Mouse (Mus musculus) cerebellum, adult 9-10 months (tissue): ENCODE data around the gene Auts2.

ENCODE experiments used
- DNase-seq: peaks from one replicate; pipeline ENCODE4 v3.0.0; 2022

The Auts2 gene

DNA sequence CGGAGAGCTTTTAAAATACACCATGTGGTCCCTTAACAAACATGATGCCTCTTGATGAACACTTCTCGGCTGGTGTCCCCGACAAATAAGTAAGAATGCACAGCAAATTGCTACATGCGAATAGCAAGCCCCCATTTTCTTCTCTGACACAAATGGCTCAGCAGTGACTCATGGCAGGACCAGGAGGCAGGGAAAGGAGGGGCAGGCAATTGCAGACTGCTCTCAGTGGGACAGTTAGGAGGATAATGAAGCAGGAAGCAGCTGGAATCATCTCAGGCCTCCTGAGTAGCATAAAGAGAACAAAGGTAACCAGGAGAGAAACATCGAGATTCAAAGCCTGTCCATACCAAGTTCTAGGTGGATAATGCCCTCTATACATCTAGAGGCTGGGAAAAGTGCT, 228.8 kb downstream of the Auts2 start:
- no peak for DNase-seq

DNA sequence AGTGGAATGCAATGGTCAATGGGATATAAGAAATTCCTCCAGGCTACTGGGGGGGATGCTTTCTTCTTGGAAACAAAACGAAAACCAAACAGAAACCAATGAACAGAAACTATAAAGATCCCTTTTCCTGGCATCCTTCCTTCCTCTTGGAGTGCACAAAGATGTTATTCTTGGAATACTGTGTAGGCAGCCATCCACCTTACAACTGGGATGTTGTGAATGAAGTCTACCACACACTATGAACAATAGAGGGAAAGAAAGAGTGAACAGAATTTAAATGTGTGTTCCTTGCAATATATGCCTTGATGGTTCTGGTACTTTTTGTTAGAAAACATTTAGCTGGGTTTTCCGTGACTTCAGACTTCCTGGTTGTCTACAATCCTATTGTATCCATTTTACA, 236.1 kb downstream of the Auts2 start:
- DNase-seq: no peak

DNA sequence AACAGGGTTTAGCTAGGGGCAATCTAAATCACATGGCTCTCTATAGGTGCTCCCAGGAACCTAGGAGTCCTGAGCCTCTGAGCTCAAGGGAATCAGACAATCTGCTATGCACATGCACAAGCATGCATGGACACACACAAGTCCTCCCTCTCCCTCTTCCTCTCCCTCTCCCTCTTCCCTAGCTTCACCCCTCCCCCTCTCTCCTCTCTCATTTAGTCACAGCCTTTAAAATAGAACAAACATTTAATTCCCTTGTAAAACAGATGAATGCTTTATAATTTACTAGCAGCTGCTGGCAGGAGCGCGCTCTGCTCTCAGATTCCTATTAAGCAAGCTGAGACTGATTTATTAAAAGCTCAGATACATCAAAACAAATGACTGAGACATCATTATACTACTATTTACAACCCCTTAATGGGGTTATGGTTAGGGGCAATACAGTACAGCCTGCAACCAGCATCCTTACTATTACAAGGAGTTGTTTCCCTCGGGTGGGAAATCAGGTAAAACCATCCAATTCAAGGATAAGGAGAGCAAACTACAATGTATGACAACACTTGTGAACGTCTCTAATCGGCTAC, 237.7 kb downstream of the Auts2 start:
- no peak for DNase-seq

DNA sequence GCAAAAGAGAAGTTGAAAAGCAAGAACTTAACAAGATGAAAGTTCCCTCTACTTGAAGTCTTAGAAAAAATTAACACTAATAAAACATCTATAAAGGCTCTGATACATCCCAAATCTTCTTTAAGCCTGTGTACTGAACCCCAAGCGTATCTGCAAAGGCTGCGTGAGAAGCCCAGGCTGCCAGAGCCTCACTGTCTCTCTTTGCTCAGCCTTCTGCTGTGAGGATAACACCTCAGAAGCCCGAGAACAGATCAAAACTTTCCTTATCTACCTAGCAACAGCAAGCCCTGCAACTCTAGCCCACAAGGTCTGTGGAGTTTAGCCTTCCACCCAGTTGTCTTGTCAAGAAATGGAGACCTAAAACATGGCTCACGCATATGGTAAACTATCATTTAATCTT, 240.4 kb downstream of the Auts2 start:
- DNase-seq: no peak

DNA sequence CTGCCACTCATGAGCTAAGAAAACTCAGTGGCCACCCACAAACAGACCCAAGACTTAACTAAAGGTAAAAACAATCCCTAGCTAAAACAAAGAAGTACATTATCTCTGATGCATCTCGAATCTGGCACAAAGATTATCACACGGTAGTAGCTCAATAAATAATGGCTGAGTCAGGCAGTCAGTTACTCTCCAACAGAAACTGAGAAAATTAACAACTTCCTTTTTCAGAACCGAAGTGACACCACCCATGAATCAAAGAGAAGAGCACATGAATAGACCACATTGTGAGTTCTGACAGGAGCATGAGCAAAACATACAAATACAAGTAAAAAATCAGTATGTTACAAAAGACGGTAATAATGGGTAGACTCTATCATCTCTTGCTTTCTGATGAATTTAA, 242.3 kb downstream of the Auts2 start:
- DNase-seq: no peak

DNA sequence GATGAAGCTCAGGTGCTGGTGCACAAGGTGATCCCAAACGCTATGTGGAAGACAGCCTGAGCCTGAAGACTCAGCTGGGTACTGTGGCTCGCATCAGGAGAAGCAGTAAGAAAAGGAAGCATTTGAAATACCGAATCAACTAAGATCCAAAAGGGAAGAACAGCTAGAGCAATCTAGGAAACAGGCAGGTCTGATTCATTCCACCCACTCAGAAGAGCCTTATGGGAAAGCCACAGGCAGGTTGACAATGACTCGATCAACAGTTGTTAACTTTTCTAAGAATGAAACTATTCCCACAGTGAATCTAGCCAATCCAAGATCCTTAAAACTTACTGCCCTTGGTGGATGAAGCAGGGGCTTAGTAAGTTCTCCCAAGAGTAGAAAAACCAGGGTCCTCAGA, 243.4 kb downstream of the Auts2 start:
- DNase-seq: no peak

DNA sequence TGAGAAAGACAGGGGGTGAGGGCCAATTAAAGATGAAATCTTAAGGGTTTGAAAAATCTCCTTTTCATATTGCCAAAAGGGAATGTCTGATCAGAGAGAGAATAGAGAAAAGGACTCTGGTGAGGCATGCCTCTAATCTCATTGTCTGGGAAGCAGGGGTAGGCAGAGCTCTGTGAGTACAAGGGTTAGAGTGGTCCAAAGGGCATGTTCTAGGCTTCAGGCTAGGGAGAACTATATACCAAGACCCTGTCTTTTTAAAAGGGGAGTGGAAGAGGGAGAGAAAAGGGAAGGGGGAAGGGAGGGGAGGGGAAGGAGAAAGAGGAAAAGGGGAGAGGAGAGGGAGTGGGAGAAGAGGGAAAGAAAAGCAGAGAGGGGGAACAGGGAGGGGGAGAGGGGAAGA, 244.1 kb downstream of the Auts2 start:
- DNase-seq: no peak

DNA sequence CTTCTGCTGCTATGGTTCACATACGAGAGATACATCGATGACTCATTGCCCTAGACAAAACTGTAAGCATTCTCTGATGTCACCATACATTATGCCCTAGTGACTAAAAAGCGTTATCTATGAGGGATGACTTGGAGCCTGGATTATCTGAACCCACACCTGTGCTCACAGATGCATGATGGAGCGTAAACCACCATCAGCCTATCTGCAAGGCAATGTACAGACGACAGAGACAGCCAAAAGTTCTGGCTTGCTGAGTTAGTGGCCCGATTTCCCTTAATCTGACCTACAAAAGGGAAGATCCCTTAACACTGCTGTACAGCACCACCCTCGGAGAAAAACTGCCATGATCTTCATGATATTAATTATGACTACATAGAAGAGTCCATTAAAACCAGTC, 245.8 kb downstream of the Auts2 start:
- DNase-seq: no peak

DNA sequence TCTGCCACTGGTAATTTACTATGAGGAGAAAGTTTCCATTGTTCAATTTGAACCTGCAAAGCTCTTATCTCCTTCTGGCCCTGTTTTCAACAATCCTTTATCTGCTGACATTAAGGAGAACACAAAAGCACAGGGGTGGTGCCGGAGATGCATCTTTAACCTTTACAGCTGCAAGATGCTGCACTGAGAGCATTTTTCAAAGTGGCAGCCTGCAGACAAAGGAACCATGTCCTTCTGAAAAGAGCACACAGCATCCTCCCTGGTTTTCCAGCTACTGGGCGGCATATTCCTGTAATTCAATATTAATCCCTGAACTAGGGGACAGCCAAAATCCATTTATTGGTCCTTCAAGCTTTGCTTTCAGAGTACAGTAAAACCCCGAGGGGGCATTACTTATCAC, 248.7 kb downstream of the Auts2 start:
- no peak for DNase-seq

DNA sequence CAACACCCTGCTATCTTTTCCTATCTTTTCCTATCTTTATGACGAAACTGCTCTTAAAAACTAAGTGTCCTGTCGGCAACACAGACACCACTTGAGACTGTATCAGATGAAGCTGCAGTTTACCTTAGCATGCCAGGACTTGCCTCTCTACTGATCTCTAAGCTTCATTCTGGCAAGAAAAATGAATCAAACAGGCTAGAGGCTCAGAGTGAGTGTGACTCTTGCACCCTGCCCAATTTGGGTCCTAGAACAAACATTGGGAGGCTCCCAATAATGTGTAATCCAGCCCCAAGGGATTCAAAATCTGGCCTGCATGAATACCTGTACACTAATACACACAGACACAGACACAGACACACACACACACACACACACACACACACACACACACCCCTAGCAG, 250.2 kb downstream of the Auts2 start:
- no peak for DNase-seq

DNA sequence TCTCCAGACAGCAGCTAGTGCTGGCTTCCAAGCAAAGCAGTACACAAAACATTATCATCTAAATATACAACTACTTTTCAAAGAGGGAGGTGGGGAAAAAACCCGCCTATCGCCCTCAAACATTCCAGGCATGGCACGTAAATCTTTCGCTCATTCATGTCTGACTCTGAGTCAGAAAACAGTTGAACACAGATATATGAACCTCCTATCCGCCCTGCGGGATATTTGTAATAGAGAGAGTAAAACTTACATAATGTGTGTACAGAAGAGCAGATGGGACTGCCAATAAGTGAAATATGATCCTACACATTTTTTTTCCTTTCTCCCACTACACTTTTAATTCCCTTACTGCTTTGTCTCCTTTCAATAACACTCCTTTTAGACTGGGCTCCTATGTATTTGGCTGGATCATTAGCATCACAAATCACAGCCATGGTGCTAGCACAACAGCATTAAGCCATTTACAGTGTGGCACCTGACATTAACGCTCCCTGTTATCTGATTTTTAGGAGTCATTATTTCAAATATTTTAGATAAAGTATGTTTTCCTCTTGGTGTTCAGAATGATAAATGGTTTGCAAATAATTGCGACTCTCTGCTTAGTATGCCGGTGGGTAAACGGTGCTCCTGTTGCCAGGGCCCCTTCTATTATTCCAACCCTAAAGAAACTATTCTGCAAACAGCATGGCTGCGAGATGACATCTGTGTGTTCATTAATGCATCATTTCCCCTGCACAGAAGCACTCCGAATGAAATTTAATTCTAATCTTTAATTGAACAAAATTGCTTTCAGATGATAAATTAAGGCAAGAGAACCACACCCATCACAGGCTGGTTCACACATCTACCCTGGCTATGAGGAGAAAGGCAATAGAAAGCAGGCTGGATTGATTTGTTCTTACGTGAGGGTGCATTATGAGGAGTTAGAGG, 252.3 kb downstream of the Auts2 start:
- DNase-seq: no peak

DNA sequence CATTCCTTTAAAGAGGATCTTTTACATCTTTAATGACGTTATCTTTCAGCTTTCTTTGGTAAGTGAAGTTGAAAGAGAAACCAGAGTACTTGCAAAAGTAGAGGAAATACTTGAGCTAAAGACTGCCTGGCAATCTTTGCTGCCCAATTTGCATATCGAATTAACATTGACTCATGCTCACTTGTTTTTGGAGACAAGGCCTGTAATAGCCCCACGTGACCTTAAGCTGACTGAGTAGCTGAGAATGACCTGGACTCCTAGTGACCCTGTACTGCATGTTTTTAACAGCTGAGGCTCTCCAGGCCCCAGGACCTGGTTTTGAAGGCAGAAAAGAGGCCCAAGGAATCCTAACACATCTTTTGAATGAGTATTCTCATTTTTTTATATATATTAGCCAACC, 259.4 kb downstream of the Auts2 start:
- no peak for DNase-seq

DNA sequence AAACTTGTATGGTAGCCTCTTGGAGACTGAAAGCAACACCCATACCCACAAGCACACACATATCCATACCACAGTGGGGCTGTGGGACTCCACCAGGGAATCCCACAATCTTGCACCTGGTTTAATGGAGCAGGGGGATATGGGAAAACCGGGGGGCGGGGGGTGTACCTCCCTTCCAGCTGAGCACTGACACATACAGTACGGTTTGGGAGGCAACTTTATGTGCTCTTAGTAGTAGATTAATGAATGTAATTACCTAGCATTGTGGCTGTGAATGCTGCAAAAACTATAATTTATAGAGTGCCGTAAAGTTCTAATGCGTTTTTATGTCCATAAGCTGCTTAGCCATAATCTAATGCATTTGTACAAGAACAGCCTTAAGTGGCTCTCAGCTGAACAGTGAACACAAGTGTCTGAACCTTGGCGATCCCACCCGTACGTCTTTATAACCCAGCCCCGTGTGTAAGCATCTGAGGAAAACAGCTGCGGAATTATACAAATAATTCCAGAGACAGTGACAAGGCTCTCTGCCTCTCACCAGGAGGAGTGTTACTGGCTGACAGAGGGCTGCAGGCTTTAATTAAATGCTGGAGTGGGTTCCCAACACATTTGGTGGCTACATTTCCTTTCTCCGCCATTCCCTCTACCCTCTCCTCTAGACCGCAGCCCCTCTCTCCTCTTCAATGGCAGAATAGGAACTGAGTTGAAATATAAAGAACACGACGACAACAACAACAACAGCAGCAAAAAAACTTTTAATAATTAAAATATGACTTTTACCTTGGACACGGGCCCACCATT, 268.8 kb downstream of the Auts2 start:
- no peak for DNase-seq

DNA sequence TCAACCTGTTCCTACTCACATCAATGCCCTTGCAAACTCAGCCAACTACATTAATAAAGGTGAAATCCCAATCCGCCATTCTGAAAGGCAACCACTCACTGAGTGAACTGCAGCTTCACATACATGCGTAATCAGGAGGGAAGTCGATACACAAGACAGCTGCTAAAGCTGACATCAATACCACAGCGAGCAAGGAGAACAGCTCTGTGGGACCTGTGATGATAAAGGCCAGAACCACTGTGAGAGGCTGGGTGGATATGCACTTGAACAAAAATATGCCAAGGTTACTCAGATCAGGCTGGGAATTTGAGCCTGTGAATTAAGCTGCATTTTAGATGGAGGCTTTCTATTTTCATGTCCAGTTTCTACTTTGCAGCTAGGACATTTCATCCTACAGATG, 271.0 kb downstream of the Auts2 start:
- DNase-seq: no peak

DNA sequence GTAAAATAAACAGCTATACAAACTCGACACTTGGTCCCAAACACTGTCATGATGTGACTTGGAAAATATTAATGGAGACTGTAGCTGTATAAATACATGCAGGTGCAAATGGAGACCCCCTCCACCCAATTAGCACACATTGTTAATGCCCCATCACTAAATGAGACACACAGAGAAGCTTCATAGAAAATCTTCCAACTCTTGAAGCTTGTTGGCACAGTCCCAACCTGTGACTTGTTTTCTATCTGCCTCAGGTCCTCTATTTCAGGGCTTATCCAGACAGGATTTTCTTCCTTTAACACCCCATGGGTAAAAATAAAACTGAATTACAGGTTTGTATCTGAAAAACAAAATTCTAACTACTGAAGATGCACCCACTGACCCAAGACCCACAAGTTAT, 272.2 kb downstream of the Auts2 start:
- no peak for DNase-seq

DNA sequence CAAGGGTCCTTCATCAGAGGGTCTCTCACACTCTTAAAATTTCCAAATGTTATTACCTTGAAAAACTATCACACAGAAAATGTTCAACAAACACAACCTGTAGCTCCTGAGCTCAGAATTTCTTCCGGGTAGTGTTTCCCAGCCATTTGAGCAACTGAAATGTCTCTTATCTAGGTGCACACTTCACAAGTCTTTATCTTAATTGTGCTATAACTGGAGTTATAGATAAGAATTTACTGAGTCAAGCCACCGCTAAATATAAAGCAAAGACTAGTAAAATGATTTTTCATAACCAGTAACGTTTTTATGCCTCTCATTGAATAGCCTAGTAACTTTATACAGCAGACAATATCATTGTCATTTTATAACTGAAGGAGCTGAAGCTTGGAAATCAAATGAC, 273.1 kb downstream of the Auts2 start:
- no peak for DNase-seq

DNA sequence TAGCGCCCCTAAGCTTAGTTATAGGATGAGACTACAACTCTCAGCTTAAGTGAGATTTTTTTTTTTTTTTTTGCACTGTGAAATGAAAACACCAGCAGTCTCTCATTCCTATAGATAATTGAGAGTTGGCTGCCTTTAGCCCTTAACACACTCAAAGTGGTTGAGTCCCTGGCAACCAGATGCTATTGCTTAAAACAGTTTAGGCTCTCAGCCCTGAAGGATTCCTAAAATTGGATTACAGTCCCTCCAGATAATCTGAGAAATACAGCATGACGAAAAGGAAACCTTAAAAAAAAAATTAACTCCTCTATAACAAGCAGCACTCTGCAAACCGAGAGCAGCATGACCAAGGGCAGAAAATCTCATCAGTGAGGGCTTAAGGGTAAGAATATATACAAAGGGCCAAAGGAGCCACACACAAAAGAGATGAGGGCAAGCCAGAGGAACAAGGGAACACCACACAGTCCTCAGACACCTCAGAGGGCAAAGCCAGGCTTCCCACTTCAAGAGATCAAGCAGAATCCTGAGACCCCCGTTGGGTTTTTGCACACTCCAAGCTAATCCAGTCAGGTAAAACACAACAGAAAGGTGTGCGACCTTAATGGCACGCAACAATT, 274.7 kb downstream of the Auts2 start:
- no peak for DNase-seq

DNA sequence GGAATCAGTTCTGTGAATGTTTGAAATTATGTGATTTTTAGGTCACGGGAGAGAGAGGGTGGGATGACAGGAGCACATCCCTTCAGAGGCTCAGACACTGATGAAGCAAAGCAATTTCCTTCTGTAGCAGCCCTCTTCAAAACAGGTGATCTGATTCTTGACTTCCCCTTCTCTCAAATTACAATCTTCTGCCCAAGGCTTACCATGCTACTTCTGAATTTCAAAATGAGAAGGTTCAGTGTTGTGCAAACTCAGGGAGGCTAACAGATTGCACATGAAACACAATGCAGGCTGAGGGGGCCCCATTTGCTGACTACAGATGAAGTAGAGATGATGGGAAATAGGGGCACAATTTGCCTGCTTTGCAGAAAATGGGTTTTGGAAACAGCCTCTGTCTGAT, 278.1 kb downstream of the Auts2 start:
- DNase-seq: no peak

DNA sequence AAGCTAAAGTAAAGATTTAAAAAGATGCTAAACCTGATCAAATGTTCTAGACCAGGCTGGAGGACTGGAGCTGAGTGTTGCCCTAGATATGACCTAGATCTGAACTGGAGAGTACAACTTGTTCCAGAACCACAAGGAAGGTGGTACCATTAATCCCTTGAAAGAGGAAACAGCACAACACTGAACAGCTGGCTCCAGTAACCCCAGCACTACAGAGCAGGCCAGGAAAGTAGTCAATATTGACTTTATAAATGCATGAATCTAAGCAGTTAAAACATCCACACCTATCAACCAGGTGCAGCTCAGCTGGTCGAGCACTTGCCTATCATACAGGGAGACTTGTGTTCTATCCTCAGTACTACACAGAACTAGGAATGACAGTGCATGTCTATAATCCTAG, 281.4 kb downstream of the Auts2 start:
- no peak for DNase-seq

DNA sequence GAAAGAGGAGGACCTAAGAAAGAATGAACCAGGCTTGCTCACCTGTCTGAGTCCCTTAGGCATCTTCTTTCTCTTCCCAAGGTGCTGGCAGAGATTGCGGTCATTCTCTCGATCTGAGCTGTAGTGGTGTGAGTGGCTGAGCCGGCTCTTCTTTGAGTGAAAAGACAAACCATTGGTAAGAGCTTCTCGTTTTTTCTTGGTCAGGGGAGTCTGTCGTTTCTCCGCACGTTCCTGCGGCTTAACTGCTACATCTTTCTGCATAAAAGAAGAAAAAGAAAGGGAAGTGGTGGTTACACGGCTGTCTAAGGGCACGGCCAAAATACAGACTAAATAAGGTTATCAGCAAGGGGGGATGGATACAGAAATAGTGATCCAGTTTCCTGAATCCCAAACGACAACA, 284.3 kb downstream of the Auts2 start:
- no peak for DNase-seq

DNA sequence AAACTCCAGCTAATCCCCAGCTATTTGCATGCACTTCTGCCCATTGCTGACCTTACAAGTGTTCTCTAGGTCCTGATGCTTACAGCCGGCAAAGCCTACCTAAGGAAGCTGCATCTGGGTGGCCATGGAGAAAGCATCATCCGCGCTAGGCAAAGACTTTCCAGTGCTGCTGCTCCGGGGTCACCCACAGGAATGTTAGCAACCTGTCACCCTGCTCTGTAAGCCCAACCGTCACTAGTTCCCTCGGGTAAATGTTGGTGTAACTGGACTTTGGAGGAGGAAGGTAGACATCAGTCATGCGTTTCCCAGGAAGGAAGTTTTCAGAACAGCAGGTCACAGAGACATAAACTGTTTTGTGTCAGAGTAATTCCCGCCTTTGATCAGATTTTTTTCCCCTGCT, 287.6 kb downstream of the Auts2 start:
- DNase-seq: no peak

DNA sequence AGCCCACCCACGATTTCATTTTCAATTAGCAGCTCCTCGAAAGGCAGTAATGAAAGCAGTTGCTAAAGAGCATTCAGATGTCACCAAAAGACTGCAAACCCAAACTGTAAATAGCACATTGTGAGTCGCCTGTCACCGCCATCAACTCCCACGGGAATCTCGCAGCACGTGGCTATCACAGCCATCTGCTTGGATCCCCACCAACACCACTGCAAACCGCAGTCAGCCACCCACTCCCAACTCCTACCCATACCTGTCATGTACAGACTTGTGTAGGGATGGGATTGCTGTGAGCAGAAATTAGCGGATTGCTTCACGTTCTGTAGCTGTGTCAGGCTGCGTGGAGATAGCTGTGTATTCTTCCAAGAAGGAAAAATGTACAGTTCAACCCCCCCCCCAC, 293.6 kb downstream of the Auts2 start:
- DNase-seq: no peak

DNA sequence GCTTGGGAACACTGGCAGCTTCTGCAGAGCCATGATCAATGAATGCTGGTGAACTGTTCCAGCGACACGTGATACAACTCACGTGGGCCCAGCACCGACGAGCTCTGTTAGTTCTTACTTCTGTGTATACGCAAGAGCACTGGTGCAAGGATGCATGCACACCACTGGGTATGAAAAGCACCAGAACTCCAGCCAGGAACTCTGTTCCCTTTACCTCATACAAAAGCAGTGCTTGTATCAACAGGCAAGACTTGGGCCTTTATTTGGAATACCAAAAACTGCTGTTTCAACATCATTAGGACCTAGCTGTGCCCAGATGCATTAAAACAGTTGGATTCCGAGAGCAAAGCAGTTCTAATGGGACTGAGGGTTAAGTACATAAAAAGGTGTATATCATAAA, 295.1 kb downstream of the Auts2 start:
- no peak for DNase-seq

DNA sequence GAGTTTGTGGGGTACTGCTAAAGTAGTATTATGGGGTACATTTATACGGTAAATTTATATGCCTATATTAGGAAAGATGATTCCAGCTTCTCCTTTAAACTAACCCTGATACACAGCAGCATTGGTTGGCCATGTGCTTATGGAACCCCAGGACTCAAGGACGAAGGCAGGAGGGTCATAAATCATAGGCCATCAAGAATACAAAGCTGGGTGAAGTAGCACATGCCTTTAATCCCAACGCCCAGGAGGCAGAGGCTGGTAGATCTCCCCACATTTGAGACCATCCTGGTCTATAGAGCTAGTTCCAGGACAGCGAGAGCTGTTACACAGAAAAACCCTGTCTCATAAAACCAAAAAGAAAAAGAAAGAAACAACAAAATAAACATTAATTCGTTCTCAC, 307.7 kb downstream of the Auts2 start:
- no peak for DNase-seq
